Mouse (Mus musculus) C2C12 (cell line): Measurements from ENCODE around the gene Rimbp2. TPM values are rescaled to one million over a fixed set of nuclear protein-coding genes. Genes with fewer than 3 reads are reported as not detected.
"Not testable (repeated sequence)": the region's sequence is repeated elsewhere in the genome, so short reads cannot be mapped to it uniquely, and the experiment has no call there.

Experiments used
- H3K27me3 ChIP-seq: one replicate; pipeline ENCODE4 v1.6.1; 2011; ENCODE audit not compliant: control insufficient read depth, insufficient read depth, insufficient read length
- H3K36me3 ChIP-seq: one replicate; pipeline ENCODE4 v1.6.1; 2011; ENCODE audit not compliant: control insufficient read depth, insufficient read depth
- H3K4me3 ChIP-seq: one replicate; pipeline ENCODE4 v1.5.1; 2011; ENCODE audit warnings: mild to moderate bottlenecking, control low read depth; ENCODE audit not compliant: poor library complexity, insufficient read depth, severe bottlenecking
- H3K79me2 ChIP-seq: one replicate; pipeline ENCODE4 v1.6.1; 2011; ENCODE audit not compliant: control insufficient read depth, insufficient read depth
- H3K79me3 ChIP-seq: one replicate; pipeline ENCODE4 v1.6.1; 2011; ENCODE audit warnings: low read depth, control low read depth
- H3ac ChIP-seq: one replicate; pipeline ENCODE3; 2011; ENCODE audit warnings: low read depth; ENCODE audit not compliant: control insufficient read depth, insufficient read length
- CEBPB ChIP-seq: IDR thresholded peaks from one replicate; pipeline ENCODE4 v1.6.1; 2011; ENCODE audit warnings: low read depth, mild to moderate bottlenecking, control low read depth, moderate library complexity
- CTCF ChIP-seq: IDR thresholded peaks from one replicate; pipeline ENCODE4 v1.5.1; 2011; ENCODE audit not compliant: control insufficient read depth, insufficient read depth, insufficient read length
- FOSL1 ChIP-seq: IDR thresholded peaks from one replicate; pipeline ENCODE4 v1.8.0; 2011; ENCODE audit warnings: mild to moderate bottlenecking, low read length; ENCODE audit not compliant: poor library complexity, insufficient read depth, severe bottlenecking
- MAX ChIP-seq: IDR thresholded peaks from one replicate; pipeline ENCODE4 v1.6.1; 2011; ENCODE audit warnings: mild to moderate bottlenecking, control low read depth
- MYOD1 ChIP-seq: IDR thresholded peaks from one replicate; pipeline ENCODE4 v1.6.1; 2011; ENCODE audit warnings: low read depth; ENCODE audit not compliant: control insufficient read depth, insufficient read length
- MYOG ChIP-seq: IDR thresholded peaks from one replicate; pipeline ENCODE4 v1.6.1; 2011; ENCODE audit not compliant: control insufficient read depth, insufficient read length; ENCODE audit errors: extremely low read depth
- USF1 ChIP-seq: IDR thresholded peaks from one replicate; pipeline ENCODE4 v1.6.1; 2011; ENCODE audit warnings: low read depth, mild to moderate bottlenecking, control low read depth, moderate library complexity
- polyA plus RNA-seq: library from polyadenylated mRNA; unstranded; fragments of >200 nt; fragmentation: generic; extraction: Trizol; gene quantifications from one replicate; pipeline ENCODE4 v1.2.1, GENCODE M21; 2012; ENCODE audit warnings: missing spikeins

The Rimbp2 gene
- polyA plus RNA-seq, 1 experiment, result not detected

DNA sequence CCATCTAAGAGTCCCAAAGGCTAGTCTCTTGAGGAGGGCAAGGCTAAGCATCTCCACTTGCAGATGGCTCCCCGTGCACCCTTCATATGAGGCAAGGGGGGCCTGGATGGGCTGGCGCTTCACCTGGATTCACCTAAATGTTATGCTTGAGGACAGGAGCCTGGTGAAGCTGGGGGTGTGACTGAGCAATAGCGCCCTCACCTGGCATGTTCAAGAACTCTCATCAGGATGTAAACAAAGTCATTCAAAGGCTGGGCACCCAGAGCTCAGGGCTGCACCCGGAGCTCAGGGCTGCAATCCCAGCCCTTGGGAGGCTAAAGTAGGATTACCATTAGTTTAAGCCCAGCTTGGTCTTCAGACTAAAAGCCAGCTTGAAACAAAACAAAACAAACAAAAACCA lies 11.1 kb upstream of the Rimbp2 start:
- no peak for TF ChIP-seq CEBPB
- TF ChIP-seq MYOG, result no peak
- no peak for TF ChIP-seq MAX
- no peak for TF ChIP-seq USF1
- no peak for TF ChIP-seq CTCF
- TF ChIP-seq FOSL1, result no peak
- no peak for TF ChIP-seq MYOD1
- H3ac ChIP-seq, result no peak overlapping the region
- H3K79me3 ChIP-seq, result no peaks in the 10 kb centered on the region
- no peaks in the 10 kb centered on the region for H3K27me3 ChIP-seq
- no peaks in the 10 kb centered on the region for H3K79me2 ChIP-seq
- no peak overlapping the region for H3K4me3 ChIP-seq
- no peaks in the 10 kb centered on the region for H3K36me3 ChIP-seq

DNA sequence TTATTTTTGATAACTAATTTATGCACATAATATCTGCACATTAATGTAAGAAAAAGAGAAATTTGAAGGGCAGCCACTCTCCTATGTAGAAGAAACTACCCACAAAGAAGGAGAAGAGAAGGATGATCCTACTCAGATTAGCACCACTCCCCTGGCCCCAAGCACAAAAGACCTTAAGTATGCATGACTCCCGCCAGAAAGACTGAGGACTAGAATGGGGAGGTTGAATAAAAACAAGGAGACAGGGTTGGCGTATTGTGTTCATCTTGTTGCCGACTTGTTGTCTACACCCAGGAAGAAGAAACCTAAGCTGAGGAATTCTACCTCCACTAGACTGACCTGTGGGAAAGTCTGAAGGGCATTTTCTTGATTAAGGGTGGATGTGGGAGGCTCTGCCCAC lies 5.6 kb upstream of the Rimbp2 start:
- no peak overlapping the region for H3ac ChIP-seq
- TF ChIP-seq CTCF (no peak), MAX (no peak), MYOG (no peak), CEBPB (no peak), FOSL1 (no peak), MYOD1 (no peak), USF1 (no peak)
- no peak overlapping the region for H3K4me3 ChIP-seq
- no peaks in the 10 kb centered on the region for H3K79me2 ChIP-seq
- H3K36me3 ChIP-seq, result no peaks in the 10 kb centered on the region
- H3K27me3 ChIP-seq, result no peaks in the 10 kb centered on the region
- no peaks in the 10 kb centered on the region for H3K79me3 ChIP-seq

DNA sequence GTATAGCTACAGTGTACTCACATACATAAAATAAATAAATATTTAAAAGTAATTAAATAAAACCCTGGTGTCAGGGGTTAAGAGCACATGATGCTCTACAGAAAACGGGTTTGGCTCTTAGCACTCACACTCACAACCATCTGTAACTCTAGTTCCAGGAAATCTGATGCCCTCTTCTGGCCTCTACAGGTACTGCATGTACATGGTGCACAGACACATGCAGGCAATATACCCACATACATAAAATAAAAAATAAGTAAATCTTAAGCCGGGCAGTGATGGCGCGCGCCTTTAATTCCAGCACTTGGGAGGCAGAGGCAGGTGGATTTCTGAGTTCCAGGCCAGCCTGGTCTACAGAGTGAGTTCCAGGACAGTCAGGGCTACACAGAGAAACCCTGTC lies 1.1 kb upstream of the Rimbp2 start:
- not testable (repeated sequence) for H3K36me3 ChIP-seq, H3K79me3 ChIP-seq, H3K27me3 ChIP-seq, H3K79me2 ChIP-seq, H3K4me3 ChIP-seq, H3ac ChIP-seq

DNA sequence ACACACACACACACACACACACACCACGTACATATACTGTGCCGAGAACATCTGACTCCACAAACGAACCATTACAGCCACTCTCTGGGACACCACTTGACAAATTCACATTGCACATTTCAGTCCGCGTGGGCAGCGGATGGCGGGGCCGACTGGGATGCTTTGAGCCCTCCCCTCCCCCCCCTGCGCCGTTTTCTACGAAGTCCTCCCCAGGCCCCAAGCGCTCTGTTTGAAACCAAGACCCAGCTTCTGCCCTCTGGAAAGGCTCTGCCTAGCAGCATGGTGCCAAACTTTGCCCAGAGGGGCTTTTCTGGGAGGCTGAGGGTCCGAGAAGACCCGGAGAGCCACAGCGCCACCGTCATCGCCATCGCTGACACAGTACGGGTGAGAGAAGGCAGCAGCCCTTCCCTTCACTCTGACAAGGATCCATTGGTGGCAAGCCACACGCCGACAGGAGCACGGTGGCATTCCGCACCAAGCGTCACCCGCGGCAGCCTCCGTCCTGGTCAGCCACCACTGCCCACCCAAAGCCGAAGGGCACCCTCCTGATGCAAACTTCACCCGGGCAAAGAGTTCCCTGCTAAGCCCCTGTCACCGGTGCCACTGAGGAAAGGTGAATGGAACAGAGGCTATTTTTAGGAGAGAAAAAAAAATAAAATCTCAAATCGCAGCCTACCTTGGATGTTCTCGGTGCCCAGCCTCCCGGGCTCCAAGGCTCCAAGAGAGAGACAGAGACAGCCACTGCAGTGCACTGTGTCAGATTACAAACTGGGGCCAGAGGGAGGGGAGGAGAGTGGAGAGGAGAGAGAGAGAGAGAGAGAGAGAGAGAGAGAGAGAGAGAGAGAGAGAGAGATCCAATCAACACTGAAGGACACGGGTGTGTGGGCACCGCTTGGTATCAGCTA lies 743 bp downstream of the Rimbp2 start:
- Histone ChIP-seq H3ac (no peak overlapping the region), H3K4me3 (no peak overlapping the region), H3K79me3 (no peaks in the 10 kb centered on the region), H3K79me2 (no peaks in the 10 kb centered on the region), H3K36me3 (no peaks in the 10 kb centered on the region), H3K27me3 (no peaks in the 10 kb centered on the region)
- TF ChIP-seq MAX (no peak), MYOD1 (no peak), USF1 (no peak), CEBPB (no peak), FOSL1 (no peak), CTCF (no peak), MYOG (no peak)

DNA sequence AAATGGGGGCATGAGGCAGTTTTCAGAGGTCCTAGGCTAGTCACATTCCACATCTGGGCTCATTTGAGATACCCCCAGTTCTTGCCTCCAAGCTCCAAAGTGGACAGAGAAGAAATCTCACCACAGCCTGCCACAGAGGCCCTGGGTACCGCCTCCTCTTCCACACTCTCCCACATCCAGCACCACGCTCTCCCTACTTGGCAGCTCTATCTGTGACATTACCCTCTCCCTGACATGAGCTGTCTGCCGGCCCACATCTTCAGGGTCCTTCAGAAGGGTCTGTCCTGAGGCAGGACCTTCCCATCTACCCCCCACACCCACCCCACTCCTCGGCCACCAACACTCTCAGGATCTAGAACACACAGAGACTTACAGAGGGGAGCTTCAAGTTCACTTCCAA lies 1.8 kb downstream of the Rimbp2 start:
- TF ChIP-seq FOSL1 (no peak), MYOG (no peak), CEBPB (no peak), USF1 (no peak), CTCF (no peak), MAX (no peak), MYOD1 (no peak)
- Histone ChIP-seq H3K36me3 (no peaks in the 10 kb centered on the region), H3K79me3 (no peaks in the 10 kb centered on the region), H3K79me2 (no peaks in the 10 kb centered on the region), H3ac (no peak overlapping the region), H3K4me3 (no peak overlapping the region), H3K27me3 (no peaks in the 10 kb centered on the region)

DNA sequence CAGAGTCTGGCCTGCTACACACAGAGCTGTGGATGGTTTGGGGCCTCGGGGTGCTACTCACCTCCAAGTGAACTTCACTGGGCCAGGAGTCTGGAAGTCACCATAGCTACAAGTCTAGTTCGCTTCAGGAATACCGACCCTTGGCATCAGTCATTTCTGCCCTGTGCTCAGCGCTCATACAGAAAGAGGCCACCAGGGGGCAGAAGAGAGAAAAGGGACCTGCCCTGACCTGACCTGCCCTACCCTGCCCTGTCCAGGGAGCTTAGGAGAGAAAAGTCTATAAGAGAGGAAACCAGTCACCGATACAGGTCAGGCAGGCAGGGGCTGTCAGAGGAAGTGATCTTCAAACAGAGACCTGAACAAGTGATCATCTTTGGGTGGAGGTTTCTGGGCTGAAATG lies 6.2 kb downstream of the Rimbp2 start:
- no peak overlapping the region for H3K4me3 ChIP-seq
- H3ac ChIP-seq, result no peak overlapping the region
- H3K27me3 ChIP-seq, result no peaks in the 10 kb centered on the region
- H3K79me2 ChIP-seq, result no peaks in the 10 kb centered on the region
- H3K36me3 ChIP-seq, result no peaks in the 10 kb centered on the region
- TF ChIP-seq FOSL1 (no peak), USF1 (no peak), MAX (no peak), CEBPB (no peak), MYOG (no peak), CTCF (no peak), MYOD1 (no peak)
- H3K79me3 ChIP-seq, result no peaks in the 10 kb centered on the region
